Mouse (Mus musculus) lung, postnatal 0 days (tissue): ENCODE results near the gene Dcps.
"Not testable (repeated sequence)": the region's sequence is repeated elsewhere in the genome, so short reads cannot be mapped to it uniquely, and the experiment has no call there.

ENCODE experiments used
- CTCF ChIP-seq: IDR thresholded peaks from 2 replicates; pipeline ENCODE4 v1.5.1; 2016; ENCODE audit warnings: antibody characterized with exemption, mild to moderate bottlenecking
- EP300 ChIP-seq: IDR thresholded peaks from 2 replicates; pipeline ENCODE4 v1.6.1; 2016; ENCODE audit warnings: antibody characterized with exemption, mild to moderate bottlenecking, control low read depth

DNA sequence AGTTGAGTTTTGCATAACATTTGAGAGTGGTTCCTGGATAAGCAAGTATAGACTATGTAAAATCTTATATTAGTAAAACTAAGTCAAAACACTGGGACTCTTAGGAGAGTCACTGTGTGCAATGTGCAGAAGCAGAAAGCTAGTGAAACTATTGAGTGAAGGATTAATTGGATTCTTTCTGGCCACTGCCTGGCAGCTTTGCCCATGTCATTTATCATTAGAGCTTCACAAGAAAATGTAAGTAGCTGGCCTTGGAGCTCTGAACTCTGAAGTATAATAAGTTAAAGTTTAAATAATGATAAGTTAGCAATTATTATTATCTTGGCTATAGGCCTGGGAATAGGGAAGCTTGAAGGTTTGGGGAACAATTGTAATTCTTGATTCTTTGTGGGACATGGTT is 27.0 kb downstream of the Dcps start:
- TF ChIP-seq CTCF, EP300: not testable (repeated sequence)
